Mouse (Mus musculus): ENCODE measurements at regions not wholly inside any gene's neighbourhood (a gene's known extent, or its start where the extent isn't known, plus 50 kb on each side); places are given as distances from the start of the nearest gene placed in this dataset.

- DNase-seq (ENCODE audit: low read depth, low spot score), result no peak
Observed at GRCm38 (mm10) chr13:51227836-51228235, 57.0 kb downstream of the Nxnl2 start.

- no peak for DNase-seq (ENCODE audit: low read depth, low spot score)
Observed at GRCm38 (mm10) chr13:51228862-51229770, 58.3 kb downstream of the Nxnl2 start.

- DNase-seq (ENCODE audit: low read depth, low spot score), result no peak
Observed at GRCm38 (mm10) chr13:51229862-51230261, 59.0 kb downstream of the Nxnl2 start.

GRCm38 (mm10) chr13:51231586-51231985 is 60.8 kb downstream of the Nxnl2 start:
- no peak for DNase-seq (ENCODE audit: low read depth, low spot score)

GRCm38 (mm10) chr13:51247378-51247777 is 76.6 kb downstream of the Nxnl2 start:
- DNase-seq (ENCODE audit: low read depth, low spot score), result no peak

GRCm38 (mm10) chr13:51253371-51253770 is 82.5 kb downstream of the Nxnl2 start:
- DNase-seq (ENCODE audit: low read depth, low spot score), result no peak

GRCm38 (mm10) chr13:51255688-51256087 is 84.9 kb downstream of the Nxnl2 start:
- DNase-seq (ENCODE audit: low read depth, low spot score), result no peak

- no peak for DNase-seq (ENCODE audit: low read depth, low spot score)
Observed at GRCm38 (mm10) chr13:51258752-51259721, 88.2 kb downstream of the Nxnl2 start.

- no peak for DNase-seq (ENCODE audit: low read depth, low spot score)
Observed at GRCm38 (mm10) chr13:51261619-51262018, 90.8 kb downstream of the Nxnl2 start.

GRCm38 (mm10) chr13:51272786-51273185 is 102.0 kb downstream of the Nxnl2 start:
- no peak for DNase-seq (ENCODE audit: low read depth, low spot score)

GRCm38 (mm10) chr13:51274639-51275038 is 103.8 kb downstream of the Nxnl2 start:
- DNase-seq (ENCODE audit: low read depth, low spot score), result no peak

GRCm38 (mm10) chr13:51276601-51277000 is 105.8 kb downstream of the Nxnl2 start:
- no peak for DNase-seq (ENCODE audit: low read depth, low spot score)

- DNase-seq (ENCODE audit: low read depth, low spot score), result no peak
Observed at GRCm38 (mm10) chr13:51277515-51277914, 106.7 kb downstream of the Nxnl2 start.

GRCm38 (mm10) chr13:51279642-51280387 is 109.0 kb downstream of the Nxnl2 start:
- DNase-seq (ENCODE audit: low read depth, low spot score), result no peak

- no peak for DNase-seq (ENCODE audit: low read depth, low spot score)
Observed at GRCm38 (mm10) chr13:51280388-51280753, 109.5 kb downstream of the Nxnl2 start.

GRCm38 (mm10) chr13:51284679-51285078 is 113.9 kb downstream of the Nxnl2 start:
- no peak for DNase-seq (ENCODE audit: low read depth, low spot score)

GRCm38 (mm10) chr13:51289442-51289841 is 118.6 kb downstream of the Nxnl2 start:
- DNase-seq (ENCODE audit: low read depth, low spot score), result no peak

GRCm38 (mm10) chr13:51290021-51290424 is 118.4 kb upstream of the S1pr3 start:
- no peak for DNase-seq (ENCODE audit: low read depth, low spot score)

- no peak for DNase-seq (ENCODE audit: low read depth, low spot score)
Observed at GRCm38 (mm10) chr13:51290926-51291325, 117.5 kb upstream of the S1pr3 start.

GRCm38 (mm10) chr13:51293047-51293446 is 115.4 kb upstream of the S1pr3 start:
- DNase-seq (ENCODE audit: low read depth, low spot score), result no peak

- no peak for DNase-seq (ENCODE audit: low read depth, low spot score)
Observed at GRCm38 (mm10) chr13:51295872-51296271, 112.6 kb upstream of the S1pr3 start.

All from retina, adult 2 months (tissue).